Mouse (Mus musculus) ES-Bruce4 (cell line): ENCODE results near the gene Defb45.

Experiments used
- CTCF ChIP-seq: IDR thresholded peaks from one replicate; pipeline ENCODE4 v1.8.1; 2011; ENCODE audit warnings: low read depth, low read length
- POLR2A ChIP-seq: IDR thresholded peaks from one replicate; pipeline ENCODE4 v1.8.1; 2011; ENCODE audit warnings: low read length; ENCODE audit not compliant: insufficient read depth

- TF ChIP-seq CTCF (no peak), POLR2A (no peak)
Measured at GRCm38 (mm10) chr2:152628066-152628465, 28.9 kb upstream of the Defb45 start.
